Mouse (Mus musculus) adrenal gland, postnatal 4 days (tissue): ENCODE measurements around the gene Slc30a5. TPM values are rescaled to one million over a fixed set of nuclear protein-coding genes. Genes with fewer than 3 reads are reported as not detected.

ENCODE experiments used
- DNase-seq, 2 experiments: peaks; one replicate each; pipeline ENCODE4 v3.0.0; 2021 to 2022; ENCODE audit warnings: low spot score in 2 of 2, mixed read lengths in 2 of 2
- total RNA-seq, 2 experiments: library from RNA; stranded (reverse); gene quantifications; 2 replicates each; pipeline ENCODE4 v1.2.3; 2021

The Slc30a5 gene
- total RNA-seq, 2 experiments from 2014 or later: 50.3 to 51.3 TPM

DNA sequence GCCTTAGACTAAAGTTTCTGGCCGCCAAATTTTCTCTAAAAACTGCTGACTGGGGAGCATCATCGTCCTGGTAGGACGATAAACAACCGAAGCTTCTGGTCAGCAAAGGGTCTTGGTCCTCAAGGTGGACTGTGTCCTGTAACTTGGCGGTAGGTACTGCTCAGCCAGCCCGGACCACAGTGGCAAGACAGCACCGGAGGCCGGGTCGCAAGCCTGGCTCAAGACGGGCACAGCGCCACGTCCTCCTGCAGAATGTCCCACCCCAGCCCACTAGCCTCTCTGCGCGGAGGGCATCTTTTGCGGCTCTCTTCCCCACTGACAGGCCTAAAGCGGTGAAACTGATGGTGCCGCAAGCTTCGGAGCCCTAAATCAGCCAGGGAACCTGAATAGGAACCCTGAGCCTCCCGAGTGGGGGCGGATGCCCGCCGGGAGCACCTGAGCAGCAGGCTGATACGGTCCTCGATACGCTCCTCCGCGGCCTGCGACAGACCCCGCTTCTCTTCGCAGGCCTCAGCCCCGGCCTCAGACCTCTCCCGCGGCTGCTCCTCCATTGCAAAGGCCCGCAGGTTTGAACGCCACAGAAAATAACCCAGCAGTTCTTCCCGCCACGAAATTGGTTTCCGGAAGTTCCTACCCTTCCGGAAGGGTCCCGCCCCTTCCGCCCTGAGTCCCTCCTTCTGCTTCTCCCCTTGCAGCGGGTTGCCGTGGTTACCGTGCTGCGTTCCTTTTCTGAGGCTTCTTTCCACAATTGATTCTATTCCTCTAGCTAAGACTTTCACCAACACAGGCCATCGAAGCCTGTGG is 57.8 kb downstream of the Slc30a5 start, which contains the start of gene Cenph:
Cenph (minus strand) TSS at position 648 of the 804 bp plus-strand sequence.
- DNase-seq: peak; percentile 53 to 66

DNA sequence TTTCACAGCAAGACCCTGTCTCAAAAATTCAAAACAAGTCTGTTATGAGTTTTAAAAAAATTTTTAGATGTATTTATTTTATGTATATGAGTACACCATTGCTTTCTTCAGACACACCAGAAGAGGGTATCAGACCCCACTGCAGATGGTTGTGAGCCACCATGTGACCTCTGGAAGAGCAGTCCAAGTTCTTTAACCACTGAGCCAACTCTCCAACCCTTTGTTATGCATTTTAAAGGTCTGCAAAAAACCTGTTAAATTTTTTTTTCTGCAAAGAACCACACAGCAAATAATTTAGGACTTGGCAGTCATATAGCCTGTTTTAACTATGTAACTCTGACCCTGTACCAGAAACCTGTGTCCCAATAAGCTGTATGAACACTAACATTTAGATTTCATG is 58.5 kb downstream of the Slc30a5 start:
- DNase-seq: no peak

- DNase-seq: no peak
Measured at GRCm38 (mm10) chr13:100755329-100755728, 77.9 kb downstream of the Slc30a5 start.

- DNase-seq: no peak
Measured at GRCm38 (mm10) chr13:100754186-100754585, 79.0 kb downstream of the Slc30a5 start.

- no peak for DNase-seq
Measured at GRCm38 (mm10) chr13:100753011-100753410, 80.2 kb downstream of the Slc30a5 start.

Other genes with a start within 250 kb of the Slc30a5 start
- 1 to 10 TPM; 2.6 to 4.4 TPM for gene Marveld2, start 216.5 kb downstream of the Slc30a5 start, total RNA-seq
- 10 to 100 TPM; 90.4 to 92.4 TPM for gene Ak6, start 182.4 kb downstream of the Slc30a5 start, total RNA-seq
- 10 to 100 TPM; 21.6 to 22.0 TPM for gene Rad17, start 182.4 kb downstream of the Slc30a5 start, total RNA-seq
- 10 to 100 TPM; 10.1 to 15.0 TPM for gene Taf9, start 181.8 kb downstream of the Slc30a5 start, total RNA-seq
- 1 to 10 TPM; 3.3 to 3.7 TPM for gene Ccdc125, start 163.7 kb downstream of the Slc30a5 start, total RNA-seq
- gene Cdk7, start 102.5 kb downstream of the Slc30a5 start, total RNA-seq: 10 to 100 TPM; 66.5 to 68.2 TPM
- gene Mrps36, start 88.8 kb downstream of the Slc30a5 start, total RNA-seq: 100 to 1,000 TPM in 1 of 2 experiments, 10 to 100 TPM in 1; 95.5 to 102 TPM
- gene Cenph, start 57.5 kb downstream of the Slc30a5 start, total RNA-seq: 10 to 100 TPM in 1 of 2 experiments, 1 to 10 TPM in 1; 9.3 to 12.9 TPM
- 10 to 100 TPM; 42.2 to 59.1 TPM for gene Ccnb1, start 46.9 kb downstream of the Slc30a5 start, total RNA-seq